Mouse (Mus musculus) hindbrain, postnatal 0 days (tissue): ENCODE results near the gene Tcp11. TPM values are rescaled to one million over a fixed set of nuclear protein-coding genes. Genes with fewer than 3 reads are reported as not detected.

Source experiments
- ATAC-seq: fragments of 200-750 bp; cut with Nextera tagmentation; 2 replicates; pipeline ENCODE4 v1.8.0; 2017; ENCODE audit warnings: mild to moderate bottlenecking, moderate TSS enrichment, moderate library complexity
- DNase-seq: peaks from one replicate; pipeline ENCODE4 v3.0.0-alpha.2; 2015; ENCODE audit warnings: low spot score
- H3K27ac ChIP-seq: fragments of 300-500 bp; sonication (generic); 2 replicates; pipeline ENCODE4 v1.5.1; 2014; ENCODE audit warnings: mild to moderate bottlenecking
- H3K27me3 ChIP-seq: fragments of 300-500 bp; sonication (generic); 2 replicates; pipeline ENCODE4 v1.6.1; 2014; ENCODE audit warnings: low read length, mixed read lengths; ENCODE audit not compliant: insufficient read depth
- H3K36me3 ChIP-seq: fragments of 300-500 bp; sonication (generic); 2 replicates; pipeline ENCODE4 v1.6.1; 2014; ENCODE audit warnings: low read length, mixed read lengths; ENCODE audit not compliant: insufficient read depth
- H3K4me1 ChIP-seq: fragments of 300-500 bp; sonication (generic); 2 replicates; pipeline ENCODE4 v1.6.1; 2014; ENCODE audit warnings: antibody characterized with exemption, low read length, mixed read lengths; ENCODE audit not compliant: insufficient read depth
- H3K4me2 ChIP-seq: fragments of 300-500 bp; sonication (generic); 2 replicates; pipeline ENCODE4 v1.6.1; 2014; ENCODE audit warnings: low read depth, mild to moderate bottlenecking, low read length, moderate library complexity, mixed read lengths
- H3K4me3 ChIP-seq: fragments of 300-500 bp; sonication (generic); 2 replicates; pipeline ENCODE4 v1.5.1; 2014; ENCODE audit warnings: low read length
- H3K9ac ChIP-seq: fragments of 300-500 bp; sonication (generic); replicated peaks from 2 replicates; pipeline ENCODE4 v1.6.1; 2014; ENCODE audit warnings: mild to moderate bottlenecking, low read length, moderate library complexity, mixed read lengths
- H3K9me3 ChIP-seq: fragments of 300-500 bp; sonication (generic); 2 replicates; pipeline ENCODE4 v1.6.1; 2016; ENCODE audit warnings: low read length, mixed read lengths
- CTCF ChIP-seq: IDR thresholded peaks from 2 replicates; pipeline ENCODE4 v1.5.1; 2016; ENCODE audit warnings: antibody characterized with exemption, control low read depth, low read depth
- WGBS: fragments of 180-500 bp; shearing (Covaris S2); extraction: QIAGEN DNeasy Blood & Tissue Kit; methylation state at CpG from one replicate; pipeline ENCODE4 v1.1.7; 2014; 5-methylcytosine and 5-hydroxymethylcytosine counted together
- polyA plus RNA-seq: library from polyadenylated mRNA; unstranded; fragments of >200 nt; fragmentation: Nextera tagmentation; extraction: Ambion mirVana; gene quantifications from 2 replicates; pipeline ENCODE4 v1.2.1, GENCODE M21; 2015
- total RNA-seq: library from RNA; depleted of rRNA; stranded (reverse); fragments of >200 nt; gene quantifications from 2 replicates; pipeline ENCODE4 v1.2.3, GENCODE M21; 2014; rRNA removed

Tcp11 gene
- 2.9 and 3.6 TPM in 2 replicates for total RNA-seq
- 1.9 and 2.0 TPM in 2 replicates for polyA plus RNA-seq

- under 1% methylated on average over 41 of the region's 57 CpGs for WGBS
These were observed at the start of gene Tcp11 for GRCm38 (mm10) chr17:28080045-28080816. TSS of gene Tcp11 (minus strand) at chr17:28080639.

GRCm38 (mm10) chr17:28129796-28130195 is 49.4 kb upstream of the Tcp11 start:
- Histone ChIP-seq H3K4me3 (no peak overlapping the region), H3K9me3 (no peaks in the 10 kb centered on the region), H3K27me3 (no peaks in the 10 kb centered on the region), H3K27ac (no peak overlapping the region), H3K4me1 (no peaks in the 10 kb centered on the region), H3K36me3 (no peaks in the 10 kb centered on the region), H3K9ac (no peak overlapping the region), H3K4me2 (no peak overlapping the region)
- no peak for TF ChIP-seq CTCF
- ATAC-seq (no peak), DNase-seq (no peak)
- 93% methylated on average over 5 of the region's 5 CpGs for WGBS

More at GRCm38 (mm10) chr17:28080045-28080816, at the start of gene Tcp11:
- no peaks in the 10 kb centered on the region for H3K27me3 ChIP-seq
- no peaks in the 10 kb centered on the region for H3K36me3 ChIP-seq
- peak within 1 kb of the TSS; percentile 61 for H3K9ac ChIP-seq
- peak; percentile 21; the same call in 1 of the 2 replicates for TF ChIP-seq CTCF
- H3K4me1 ChIP-seq = no peaks in the 10 kb centered on the region
- DNase-seq (peak; percentile 89), ATAC-seq (peak; percentile 90)
- H3K4me3 ChIP-seq = peak within 1 kb of the TSS; percentile 59
- no peaks in the 10 kb centered on the region for H3K9me3 ChIP-seq
- H3K27ac ChIP-seq = no peak within 1 kb of the TSS
- peak within 1 kb of the TSS; percentile 99 for H3K4me2 ChIP-seq

GRCm38 (mm10) chr17:28124368-28124767 is 43.9 kb upstream of the Tcp11 start:
- ATAC-seq (no peak), DNase-seq (no peak)
- no peaks in the 10 kb centered on the region for H3K27me3 ChIP-seq
- no peak for TF ChIP-seq CTCF
- H3K9ac ChIP-seq = no peak overlapping the region
- H3K4me2 ChIP-seq = no peak overlapping the region
- no peaks in the 10 kb centered on the region for H3K9me3 ChIP-seq
- no peaks in the 10 kb centered on the region for H3K36me3 ChIP-seq
- no peak overlapping the region for H3K4me3 ChIP-seq
- 50% methylated on average over 8 of the region's 8 CpGs for WGBS
- H3K4me1 ChIP-seq = no peaks in the 10 kb centered on the region
- H3K27ac ChIP-seq = no peak overlapping the region

- 16% methylated on average over 7 of the region's 7 CpGs for WGBS
- no peaks in the 10 kb centered on the region for H3K4me1 ChIP-seq
- H3K36me3 ChIP-seq = no peaks in the 10 kb centered on the region
- H3K27ac ChIP-seq = no peak overlapping the region
- H3K4me2 ChIP-seq = no peak overlapping the region
- DNase-seq (peak; percentile 7), ATAC-seq (0 out of 2 replicates have a peak, but pooled peaks have one; percentile 21)
- no peaks in the 10 kb centered on the region for H3K27me3 ChIP-seq
- no peaks in the 10 kb centered on the region for H3K9me3 ChIP-seq
- H3K4me3 ChIP-seq = no peak overlapping the region
- no peak overlapping the region for H3K9ac ChIP-seq
- TF ChIP-seq CTCF = no peak
These were observed 43.2 kb upstream of the Tcp11 start for GRCm38 (mm10) chr17:28123627-28124026.

- ATAC-seq (no peak), DNase-seq (no peak)
- H3K36me3 ChIP-seq = no peaks in the 10 kb centered on the region
- no peak overlapping the region for H3K9ac ChIP-seq
- no peak overlapping the region for H3K4me3 ChIP-seq
- H3K9me3 ChIP-seq = no peaks in the 10 kb centered on the region
- no peaks in the 10 kb centered on the region for H3K4me1 ChIP-seq
- no peak for TF ChIP-seq CTCF
- 34% methylated on average over 13 of the region's 13 CpGs for WGBS
- no peak overlapping the region for H3K4me2 ChIP-seq
- no peak overlapping the region for H3K27ac ChIP-seq
- H3K27me3 ChIP-seq = no peaks in the 10 kb centered on the region
These were observed 42.5 kb upstream of the Tcp11 start for GRCm38 (mm10) chr17:28122949-28123348.

GRCm38 (mm10) chr17:28120460-28120859 is 40.0 kb upstream of the Tcp11 start:
- H3K27me3 ChIP-seq = no peaks in the 10 kb centered on the region
- no peak for DNase-seq
- H3K4me2 ChIP-seq = no peak overlapping the region
- no peak for ATAC-seq
- H3K27ac ChIP-seq = no peak overlapping the region
- TF ChIP-seq CTCF = no peak
- H3K36me3 ChIP-seq = no peaks in the 10 kb centered on the region
- no peaks in the 10 kb centered on the region for H3K9me3 ChIP-seq
- no peaks in the 10 kb centered on the region for H3K4me1 ChIP-seq
- 75% methylated on average over 5 of the region's 5 CpGs for WGBS
- no peak overlapping the region for H3K4me3 ChIP-seq
- H3K9ac ChIP-seq = no peak overlapping the region
